Mouse (Mus musculus) Muller cell, postnatal 12 days (primary cell): ENCODE data around the gene Podxl2.
A peak's percentile ranks its signal among the peaks of the same experiment; 100 is the strongest.

Source experiments
- DNase-seq: peaks from one replicate; pipeline ENCODE4 v3.0.0-alpha.2; 2015; ENCODE audit errors: inconsistent ontology term

Podxl2 gene

GRCm38 (mm10) chr6:88803051-88803450 is 71.8 kb downstream of the Podxl2 start:
- no peak for DNase-seq

- no peak for DNase-seq
Observed at GRCm38 (mm10) chr6:88800735-88801134, 74.1 kb downstream of the Podxl2 start.

- DNase-seq, result no peak
Observed at GRCm38 (mm10) chr6:88800191-88800590, 74.7 kb downstream of the Podxl2 start.

GRCm38 (mm10) chr6:88794561-88794971 is 80.3 kb downstream of the Podxl2 start:
- DNase-seq, result no peak

GRCm38 (mm10) chr6:88793872-88794271 is 81.0 kb downstream of the Podxl2 start:
- no peak for DNase-seq

GRCm38 (mm10) chr6:88793243-88793642 is 81.6 kb downstream of the Podxl2 start:
- DNase-seq, result peak; percentile 54
